Mouse (Mus musculus): ENCODE results near the gene Pdpk1. TPM values are rescaled to one million over a fixed set of nuclear protein-coding genes. Genes with fewer than 3 reads are reported as not detected.
"Not testable (repeated sequence)": the region's sequence is repeated elsewhere in the genome, so short reads cannot be mapped to it uniquely, and the experiment has no call there.

The Pdpk1 gene
- polyA plus RNA-seq, 1 experiment from 2014 or later = 28.0 TPM

GRCm38 (mm10) chr17:24105111-24105510 lies 45.6 kb downstream of the Pdpk1 start:
- DNase-seq (ENCODE audit: low spot score) (no peak), ATAC-seq (ENCODE audit: low FRiP score, low TSS enrichment) (no peak)
- TF ChIP-seq EP300 (optimal IDR thresholded peaks at IDR 0.05) (no peak), CTCF (IDR thresholded peaks at IDR 0.05; ENCODE audit: low read depth) (no peak)
- H3K27me3 ChIP-seq (ENCODE audit: control insufficient read depth, insufficient read depth, low read length) = no peaks in the 10 kb centered on the region
- no peak overlapping the region for H3K4me2 ChIP-seq (replicated peaks; ENCODE audit: low read depth)
- 84% methylated on average over 2 of the region's 2 CpGs for WGBS
- no peak overlapping the region for H3K4me3 ChIP-seq (ENCODE audit: low read depth, low read length)
- no peaks in the 10 kb centered on the region for H3K4me1 ChIP-seq (replicated peaks; ENCODE audit: control insufficient read depth, insufficient read depth)
- no peaks in the 10 kb centered on the region for H3K9me3 ChIP-seq (ENCODE audit: control insufficient read depth, low read length)
- no peak overlapping the region for H3K9ac ChIP-seq (ENCODE audit: low read length)
- peaks cover 11% of the 10 kb centered on the region for H3K36me3 ChIP-seq (ENCODE audit: control insufficient read depth, insufficient read depth, low read length)
- H3K27ac ChIP-seq (replicated peaks) = no peak overlapping the region

- ATAC-seq (ENCODE audit: low FRiP score, low TSS enrichment) (no peak), DNase-seq (ENCODE audit: low spot score) (no peak)
- Histone ChIP-seq H3K9ac (ENCODE audit: low read length) (no peak overlapping the region), H3K9me3 (ENCODE audit: control insufficient read depth, low read length) (no peaks in the 10 kb centered on the region), H3K27ac (replicated peaks) (no peak overlapping the region), H3K27me3 (ENCODE audit: control insufficient read depth, insufficient read depth, low read length) (no peaks in the 10 kb centered on the region), H3K36me3 (ENCODE audit: control insufficient read depth, insufficient read depth, low read length) (peaks cover 19% of the 10 kb centered on the region), H3K4me1 (replicated peaks; ENCODE audit: control insufficient read depth, insufficient read depth) (no peaks in the 10 kb centered on the region), H3K4me2 (replicated peaks; ENCODE audit: low read depth) (no peak overlapping the region), H3K4me3 (ENCODE audit: low read depth, low read length) (no peak overlapping the region)
- 82% methylated on average over 4 of the region's 4 CpGs for WGBS
- TF ChIP-seq EP300 (optimal IDR thresholded peaks at IDR 0.05) = no peak
- TF ChIP-seq CTCF (IDR thresholded peaks at IDR 0.05; ENCODE audit: low read depth) = no peak
Observed at GRCm38 (mm10) chr17:24098354-24098753, 52.4 kb downstream of the Pdpk1 start.

- H3K27ac ChIP-seq (replicated peaks) = no peak overlapping the region
- H3K9me3 ChIP-seq (ENCODE audit: control insufficient read depth, low read length) = no peaks in the 10 kb centered on the region
- WGBS = 93% methylated on average over 1 of the region's 1 CpGs
- H3K9ac ChIP-seq (ENCODE audit: low read length) = no peak overlapping the region
- no peaks in the 10 kb centered on the region for H3K27me3 ChIP-seq (ENCODE audit: control insufficient read depth, insufficient read depth, low read length)
- DNase-seq (ENCODE audit: low spot score) (no peak), ATAC-seq (ENCODE audit: low FRiP score, low TSS enrichment) (no peak)
- no peaks in the 10 kb centered on the region for H3K4me1 ChIP-seq (replicated peaks; ENCODE audit: control insufficient read depth, insufficient read depth)
- TF ChIP-seq CTCF (IDR thresholded peaks at IDR 0.05; ENCODE audit: low read depth) = no peak
- no peak for TF ChIP-seq EP300 (optimal IDR thresholded peaks at IDR 0.05)
- no peak overlapping the region for H3K4me2 ChIP-seq (replicated peaks; ENCODE audit: low read depth)
- no peak overlapping the region for H3K4me3 ChIP-seq (ENCODE audit: low read depth, low read length)
- peaks cover 11% of the 10 kb centered on the region for H3K36me3 ChIP-seq (ENCODE audit: control insufficient read depth, insufficient read depth, low read length)
Observed at GRCm38 (mm10) chr17:24090575-24090974, 60.1 kb downstream of the Pdpk1 start.

- H3K27ac ChIP-seq (replicated peaks); H3K9me3 ChIP-seq (ENCODE audit: control insufficient read depth, low read length); H3K27me3 ChIP-seq (ENCODE audit: control insufficient read depth, insufficient read depth, low read length); ATAC-seq (ENCODE audit: low FRiP score, low TSS enrichment); DNase-seq (ENCODE audit: low spot score); H3K4me3 ChIP-seq (ENCODE audit: low read depth, low read length); H3K4me2 ChIP-seq (replicated peaks; ENCODE audit: low read depth); H3K9ac ChIP-seq (ENCODE audit: low read length); H3K4me1 ChIP-seq (replicated peaks; ENCODE audit: control insufficient read depth, insufficient read depth); H3K36me3 ChIP-seq (ENCODE audit: control insufficient read depth, insufficient read depth, low read length): not testable (repeated sequence)
- WGBS = 77% methylated on average over 4 of the region's 4 CpGs
Observed at GRCm38 (mm10) chr17:24086399-24086798, 64.3 kb downstream of the Pdpk1 start.

- H3K36me3 ChIP-seq (ENCODE audit: control insufficient read depth, insufficient read depth, low read length) = peaks cover 14% of the 10 kb centered on the region
- ATAC-seq (ENCODE audit: low FRiP score, low TSS enrichment) = no peak
- 56% methylated on average over 1 of the region's 1 CpGs for WGBS
Observed at GRCm38 (mm10) chr17:24084593-24084992, 66.1 kb downstream of the Pdpk1 start.

GRCm38 (mm10) chr17:24077101-24077500 lies 73.6 kb downstream of the Pdpk1 start:
- Histone ChIP-seq H3K27ac (replicated peaks) (no peak overlapping the region), H3K36me3 (ENCODE audit: control insufficient read depth, insufficient read depth, low read length) (peaks cover 22% of the 10 kb centered on the region), H3K27me3 (ENCODE audit: control insufficient read depth, insufficient read depth, low read length) (no peaks in the 10 kb centered on the region), H3K4me2 (replicated peaks; ENCODE audit: low read depth) (no peak overlapping the region), H3K4me3 (ENCODE audit: low read depth, low read length) (no peak overlapping the region), H3K9me3 (ENCODE audit: control insufficient read depth, low read length) (no peaks in the 10 kb centered on the region), H3K9ac (ENCODE audit: low read length) (no peak overlapping the region), H3K4me1 (replicated peaks; ENCODE audit: control insufficient read depth, insufficient read depth) (no peaks in the 10 kb centered on the region)
- WGBS = 81% methylated on average over 2 of the region's 2 CpGs
- TF ChIP-seq EP300 (optimal IDR thresholded peaks at IDR 0.05) = no peak
- TF ChIP-seq CTCF (IDR thresholded peaks at IDR 0.05; ENCODE audit: low read depth) = no peak
- ATAC-seq (ENCODE audit: low FRiP score, low TSS enrichment) (no peak), DNase-seq (ENCODE audit: low spot score) (no peak)

More at GRCm38 (mm10) chr17:24084593-24084992, 66.1 kb downstream of the Pdpk1 start:
- TF ChIP-seq EP300 (optimal IDR thresholded peaks at IDR 0.05) = no peak
- no peak for TF ChIP-seq CTCF (IDR thresholded peaks at IDR 0.05; ENCODE audit: low read depth)
- no peaks in the 10 kb centered on the region for H3K4me1 ChIP-seq (replicated peaks; ENCODE audit: control insufficient read depth, insufficient read depth)
- no peak overlapping the region for H3K4me2 ChIP-seq (replicated peaks; ENCODE audit: low read depth)
- H3K4me3 ChIP-seq (ENCODE audit: low read depth, low read length) = no peak overlapping the region
- no peak for DNase-seq (ENCODE audit: low spot score)
- H3K9me3 ChIP-seq (ENCODE audit: control insufficient read depth, low read length) = no peaks in the 10 kb centered on the region
- no peak overlapping the region for H3K27ac ChIP-seq (replicated peaks)
- H3K27me3 ChIP-seq (ENCODE audit: control insufficient read depth, insufficient read depth, low read length) = no peaks in the 10 kb centered on the region
- no peak overlapping the region for H3K9ac ChIP-seq (ENCODE audit: low read length)
